In the genomic region with DNA sequence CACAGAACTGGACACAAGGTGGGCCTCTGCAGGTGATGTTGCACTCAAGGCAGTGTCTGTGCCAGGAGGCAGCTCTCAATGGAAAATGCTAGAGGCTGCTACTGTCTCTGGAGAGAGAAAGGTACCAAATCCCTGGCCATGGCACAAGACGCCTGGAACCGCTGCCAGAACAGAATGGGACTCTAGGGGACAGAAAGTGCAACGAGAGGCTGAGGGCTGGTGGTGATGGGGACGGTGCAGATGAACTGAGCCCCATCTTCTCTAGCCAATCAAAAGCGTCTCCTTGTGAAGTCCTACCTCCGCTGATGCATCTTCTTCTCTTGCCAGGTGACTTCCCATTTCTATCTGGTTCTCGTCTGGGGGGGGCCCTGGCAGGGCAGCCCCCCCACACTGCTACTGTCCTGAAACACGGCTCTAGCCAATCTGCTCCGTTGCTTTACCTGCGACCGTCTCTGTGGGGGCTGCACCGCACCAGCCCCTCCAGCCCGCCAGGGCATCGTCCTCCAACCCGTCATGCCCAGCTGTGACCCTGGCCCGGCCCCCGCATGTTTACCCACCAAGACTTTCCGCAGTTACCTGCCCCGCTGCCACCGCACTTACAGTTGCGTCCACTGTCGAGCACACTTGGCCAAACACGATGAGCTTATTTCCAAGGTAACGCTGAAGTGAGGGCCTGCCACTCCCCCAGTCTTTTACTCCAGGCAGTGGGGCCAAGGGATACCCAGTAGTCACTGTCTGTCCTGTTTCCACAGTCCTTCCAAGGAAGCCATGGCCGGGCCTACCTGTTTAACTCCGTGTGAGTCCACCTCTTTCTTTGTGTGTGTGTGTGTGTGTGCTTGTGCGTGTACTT, we compare ENCODE assay signal across 8 mouse cellular contexts. TPM values are rescaled to one million over a fixed set of nuclear protein-coding genes. Genes with fewer than 3 reads are reported as not detected.
A peak's percentile ranks its signal among the peaks of the same experiment; 100 is the strongest.
DNase-seq lines count a peak whose midpoint lies in the region; ATAC-seq lines count a peak whose summit lies in the region.

No protein-coding gene starts in this region.

- H3K27me3 ChIP-seq in lung, embryonic 15.5 days: peaks cover 16% of the 10 kb centered on the region; the same call in 1 of the 2 replicates
- H3K27me3 ChIP-seq in embryonic facial prominence, embryonic 10.5 days (replicated peaks; ENCODE audit: low read depth, poor library complexity, severe bottlenecking): no peaks in the 10 kb centered on the region
- no peaks in the 10 kb centered on the region for H3K27me3 ChIP-seq in hindbrain, embryonic 16.5 days (replicated peaks; ENCODE audit: control insufficient read depth, insufficient read depth, low read length)

- DNase-seq in lung, adult 18-20 months: no peak
- DNase-seq in embryonic facial prominence, embryonic 10.5 days (ENCODE audit: low spot score): peak; percentile 55
- peak; percentile 58 for DNase-seq in neural tube, embryonic 10.5 days (ENCODE audit: extremely low spot score, low spot score)
- DNase-seq in ovary, postnatal 14 days (ENCODE audit: low spot score): no peak
- DNase-seq in adrenal gland, adult 2 months: no peak
- DNase-seq in adrenal gland, postnatal 36 days: no peak

- 0 out of 2 replicates have a peak overlapping the region, but pooled peaks have one; percentile 71 for H3K27ac ChIP-seq in lung, embryonic 15.5 days
- H3K27ac ChIP-seq in embryonic facial prominence, embryonic 10.5 days (replicated peaks): peak overlapping the region; percentile 78
- H3K27ac ChIP-seq in hindbrain, embryonic 16.5 days (ENCODE audit: low read depth, low read length): no peak overlapping the region

- H3K4me3 ChIP-seq in lung, embryonic 15.5 days: peak overlapping the region; percentile 7
- peak overlapping the region; percentile 65 for H3K4me3 ChIP-seq in embryonic facial prominence, embryonic 10.5 days
- peak overlapping the region; percentile 34 for H3K4me3 ChIP-seq in hindbrain, embryonic 16.5 days (ENCODE audit: low read length)

- peak overlapping the region; percentile 40 for H3K4me2 ChIP-seq in lung, embryonic 15.5 days
- H3K4me2 ChIP-seq in hindbrain, embryonic 16.5 days (ENCODE audit: low read length): peak overlapping the region; percentile 87

- no peak for ATAC-seq in lung, embryonic 15.5 days (ENCODE audit: borderline replicate concordance, extremely low read depth, low FRiP score, low TSS enrichment)
- ATAC-seq in hindbrain, embryonic 16.5 days: no peak

- H3K9ac ChIP-seq in lung, embryonic 15.5 days: no peak overlapping the region
- peak overlapping the region; percentile 48 for H3K9ac ChIP-seq in hindbrain, embryonic 16.5 days (ENCODE audit: low read depth, low read length)

- peaks cover 74% of the 10 kb centered on the region for H3K4me1 ChIP-seq in lung, embryonic 15.5 days
- peaks cover 86% of the 10 kb centered on the region for H3K4me1 ChIP-seq in embryonic facial prominence, embryonic 10.5 days
- H3K4me1 ChIP-seq in hindbrain, embryonic 16.5 days (ENCODE audit: control insufficient read depth, insufficient read depth, low read depth, low read length): peaks cover 58% of the 10 kb centered on the region

- H3K36me3 ChIP-seq in lung, embryonic 15.5 days: peaks cover 6% of the 10 kb centered on the region
- peaks cover 20% of the 10 kb centered on the region for H3K36me3 ChIP-seq in embryonic facial prominence, embryonic 10.5 days (replicated peaks)
- H3K36me3 ChIP-seq in hindbrain, embryonic 16.5 days (ENCODE audit: control insufficient read depth, insufficient read depth, low read length): no peaks in the 10 kb centered on the region

- WGBS in lung, embryonic 15.5 days: 4% methylated on average over 27 of the region's 27 CpGs
- 6% methylated on average over 27 of the region's 27 CpGs for WGBS in embryonic facial prominence, embryonic 10.5 days
- WGBS in hindbrain, embryonic 16.5 days: 6% methylated on average over 27 of the region's 27 CpGs

- H3K9me3 ChIP-seq in lung, embryonic 15.5 days: no peaks in the 10 kb centered on the region
- no peaks in the 10 kb centered on the region for H3K9me3 ChIP-seq in embryonic facial prominence, embryonic 10.5 days
- no peaks in the 10 kb centered on the region for H3K9me3 ChIP-seq in hindbrain, embryonic 16.5 days (ENCODE audit: control insufficient read depth, low read length)

RNA-seq across cellular contexts. Expression of a gene that starts 2.7 kb away (rescaled TPM):
- polyA plus RNA-seq in lung, embryonic 15.5 days (2015; fragmentation: Nextera tagmentation; extraction: Ambion mirVana): 6.3 and 6.6 TPM in 2 replicates
- polyA plus RNA-seq in embryonic facial prominence, embryonic 10.5 days (2016; fragmentation: Nextera tagmentation; extraction: Ambion mirVana): 8.1 and 8.9 TPM in 2 replicates
- 16.9 and 19.9 TPM in 2 replicates for polyA plus RNA-seq in hindbrain, embryonic 16.5 days (2015; fragmentation: Nextera tagmentation; extraction: Ambion mirVana)
- 1 to 10 TPM; 3.8 to 7.2 TPM for total RNA-seq in adrenal gland, adult 2 months (2021)
- polyA plus RNA-seq in adrenal gland, adult 2 months (2012; rRNA removed): 9.8 and 17.2 TPM in 2 replicates
- total RNA-seq in adrenal gland, postnatal 36 days (2021): 1 to 10 TPM; 2.8 to 5.0 TPM

RNA-seq across cellular contexts. Expression of a gene that starts 6.9 kb away (rescaled TPM):
- polyA plus RNA-seq in lung, embryonic 15.5 days (2015; fragmentation: Nextera tagmentation; extraction: Ambion mirVana): 7.3 and 9.8 TPM in 2 replicates
- polyA plus RNA-seq in embryonic facial prominence, embryonic 10.5 days (2016; fragmentation: Nextera tagmentation; extraction: Ambion mirVana): 8.0 and 9.5 TPM in 2 replicates
- 4.9 and 6.7 TPM in 2 replicates for polyA plus RNA-seq in hindbrain, embryonic 16.5 days (2015; fragmentation: Nextera tagmentation; extraction: Ambion mirVana)
- total RNA-seq in adrenal gland, adult 2 months (2021): 1 to 10 TPM in 1 of 2 experiments, under 1 TPM in 1; 0.98 to 2.6 TPM
- polyA plus RNA-seq in adrenal gland, adult 2 months (2012; rRNA removed): 0.65 and 1.0 TPM in 2 replicates
- 1 to 10 TPM; 1.5 to 2.4 TPM for total RNA-seq in adrenal gland, postnatal 36 days (2021)

RNA-seq across cellular contexts. Expression of a gene that starts 9.4 kb away (rescaled TPM):
- 27.1 and 29.3 TPM in 2 replicates for polyA plus RNA-seq in lung, embryonic 15.5 days (2015; fragmentation: Nextera tagmentation; extraction: Ambion mirVana)
- polyA plus RNA-seq in embryonic facial prominence, embryonic 10.5 days (2016; fragmentation: Nextera tagmentation; extraction: Ambion mirVana): 53.2 and 53.8 TPM in 2 replicates
- 18.7 and 20.5 TPM in 2 replicates for polyA plus RNA-seq in hindbrain, embryonic 16.5 days (2015; fragmentation: Nextera tagmentation; extraction: Ambion mirVana)
- 10 to 100 TPM; 11.4 to 16.8 TPM for total RNA-seq in adrenal gland, adult 2 months (2021)
- polyA plus RNA-seq in adrenal gland, adult 2 months (2012; rRNA removed): 5.1 and 5.3 TPM in 2 replicates
- total RNA-seq in adrenal gland, postnatal 36 days (2021): 10 to 100 TPM; 13.5 to 16.4 TPM

RNA-seq across cellular contexts. Expression of a gene that starts 21.6 kb away (rescaled TPM):
- 24.5 and 24.9 TPM in 2 replicates for polyA plus RNA-seq in lung, embryonic 15.5 days (2015; fragmentation: Nextera tagmentation; extraction: Ambion mirVana)
- 30.2 and 31.9 TPM in 2 replicates for polyA plus RNA-seq in embryonic facial prominence, embryonic 10.5 days (2016; fragmentation: Nextera tagmentation; extraction: Ambion mirVana)
- 15.2 and 18.2 TPM in 2 replicates for polyA plus RNA-seq in hindbrain, embryonic 16.5 days (2015; fragmentation: Nextera tagmentation; extraction: Ambion mirVana)
- 10 to 100 TPM; 61.7 to 74.4 TPM for total RNA-seq in adrenal gland, adult 2 months (2021)
- polyA plus RNA-seq in adrenal gland, adult 2 months (2012; rRNA removed): 37.5 and 46.3 TPM in 2 replicates
- 10 to 100 TPM; 63.3 to 63.9 TPM for total RNA-seq in adrenal gland, postnatal 36 days (2021)

RNA-seq across cellular contexts. Expression of a gene that starts 38.7 kb away (rescaled TPM):
- polyA plus RNA-seq in lung, embryonic 15.5 days (2015; fragmentation: Nextera tagmentation; extraction: Ambion mirVana): 92.3 and 104 TPM in 2 replicates
- polyA plus RNA-seq in embryonic facial prominence, embryonic 10.5 days (2016; fragmentation: Nextera tagmentation; extraction: Ambion mirVana): 16.6 and 18.7 TPM in 2 replicates
- polyA plus RNA-seq in hindbrain, embryonic 16.5 days (2015; fragmentation: Nextera tagmentation; extraction: Ambion mirVana): 40.8 and 42.3 TPM in 2 replicates
- total RNA-seq in adrenal gland, adult 2 months (2021): 100 to 1,000 TPM in 1 of 2 experiments, 10 to 100 TPM in 1; 91.2 to 127 TPM
- polyA plus RNA-seq in adrenal gland, adult 2 months (2012; rRNA removed): 129 and 154 TPM in 2 replicates
- total RNA-seq in adrenal gland, postnatal 36 days (2021): 10 to 100 TPM; 63.0 to 84.6 TPM

Comparison
In these comparisons a context has a peak if more than half of its experiments do, and no peak if none do; other contexts are left out.
1. H3K4me3 ChIP-seq: peak in every context shown above with its lines; median percentile 65 in embryonic facial prominence, embryonic 10.5 days; 34 in hindbrain, embryonic 16.5 days; 7 in lung, embryonic 15.5 days.
2. DNase-seq: peak in embryonic facial prominence, embryonic 10.5 days (single experiment) and neural tube, embryonic 10.5 days (single experiment); none in lung, adult 18-20 months (0 of 2), ovary, postnatal 14 days (single experiment), adrenal gland, adult 2 months (single experiment) and adrenal gland, postnatal 36 days (0 of 2).